Mouse (Mus musculus) layer of hippocampus, adult 8-10 months (tissue): ENCODE results near the gene Bcap29. TPM values are rescaled to one million over a fixed set of nuclear protein-coding genes. Genes with fewer than 3 reads are reported as not detected.
"Not testable (repeated sequence)": the region's sequence is repeated elsewhere in the genome, so short reads cannot be mapped to it uniquely, and the experiment has no call there.

Experiments
- DNase-seq, 2 experiments: peaks; one replicate each; pipeline ENCODE4 v3.0.0; 2022; ENCODE audit warnings: low spot score in 2 of 2
- total RNA-seq, 4 experiments: library from RNA; stranded (reverse); gene quantifications; 2 replicates each; pipeline ENCODE4 v1.2.4; 2022

Bcap29 gene
- total RNA-seq, result 10 to 100 TPM; 35.8 to 49.2 (median 41.2) TPM

DNA sequence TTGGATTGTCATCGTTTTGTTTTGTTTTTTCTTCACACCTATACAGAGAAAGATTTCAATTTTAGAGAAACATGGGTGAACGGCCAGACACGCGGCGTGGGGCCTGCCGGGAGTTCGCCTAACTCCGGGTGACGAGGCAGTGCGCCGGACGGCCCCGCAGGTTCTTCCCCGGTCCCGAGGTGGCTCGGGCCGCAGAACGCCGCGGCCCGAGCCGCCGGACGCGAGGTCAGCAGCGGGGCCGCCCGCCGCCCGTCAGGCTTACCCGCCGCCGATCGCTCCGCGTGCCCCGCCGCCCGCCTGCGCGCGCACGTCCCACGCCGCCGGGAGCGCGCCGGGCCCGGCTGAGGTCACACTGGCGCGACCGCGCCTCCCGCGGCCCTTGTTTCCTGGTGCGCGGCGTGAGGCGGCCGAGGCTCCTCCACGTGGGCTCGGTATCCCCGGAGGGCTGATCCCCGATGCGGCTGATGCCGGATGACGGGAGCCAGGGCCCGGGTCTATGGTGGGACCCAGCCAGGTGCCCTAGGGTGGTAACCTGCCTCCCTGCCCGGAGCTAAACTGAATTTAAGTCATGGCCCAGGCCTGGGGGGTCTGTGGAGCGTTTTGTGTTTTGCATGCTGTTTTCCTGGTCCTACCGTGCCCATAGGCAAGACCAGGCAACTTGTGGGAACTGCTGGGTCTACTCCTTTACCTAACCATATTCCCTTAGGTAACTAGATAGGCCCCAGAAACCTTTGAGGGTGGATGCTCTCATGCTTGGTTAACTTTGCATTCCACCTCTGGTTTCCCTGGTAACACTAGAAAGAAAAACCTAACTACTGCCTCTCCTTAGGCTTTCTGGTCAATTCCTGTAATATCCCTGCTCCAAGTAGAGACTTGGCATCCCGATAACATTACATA is at the start of gene Bcap29:
Gene Bcap29 (minus strand): TSS at position 316 of the 897 bp plus-strand sequence.
- DNase-seq, result peak in 1 of 2 experiments; percentile 27

DNA sequence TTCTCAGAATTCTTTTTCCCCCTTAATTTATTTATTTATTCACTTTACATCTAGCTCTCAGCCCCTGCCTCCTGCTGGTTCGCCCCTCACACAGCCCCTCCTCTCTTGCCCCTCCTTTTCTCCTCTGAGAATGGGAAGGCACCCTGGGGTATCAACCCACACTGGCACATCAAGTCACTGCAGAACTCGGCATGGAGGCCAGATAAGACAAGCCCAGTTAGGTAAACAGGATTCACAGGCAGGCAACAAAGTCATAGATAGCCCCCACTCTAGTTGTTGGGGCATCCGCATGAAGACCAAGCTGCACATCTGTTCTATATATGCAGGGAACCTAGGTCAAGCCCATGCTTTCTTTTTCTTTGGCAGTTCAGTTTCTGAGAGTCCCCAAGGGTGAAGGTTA is 32.7 kb upstream of the Bcap29 start:
- no peak for DNase-seq

DNA sequence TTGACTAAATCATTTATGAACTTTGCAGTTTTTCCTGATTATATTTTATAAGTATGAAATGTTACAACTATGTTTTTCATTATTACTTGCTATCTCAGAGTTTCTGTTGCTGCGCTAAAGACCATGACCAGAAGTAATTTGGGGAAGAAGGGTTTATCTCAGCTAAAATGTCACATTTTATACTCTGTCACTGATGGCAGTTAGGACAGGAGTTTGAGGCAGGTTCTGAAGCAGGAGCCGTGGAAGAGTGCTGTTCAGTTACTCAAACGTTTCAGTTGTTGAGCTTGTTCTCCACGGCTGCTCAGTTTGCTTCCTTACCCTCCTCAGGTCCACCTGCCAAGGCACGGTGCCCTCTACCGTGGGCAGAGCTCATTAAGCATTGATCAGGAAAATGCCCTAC is 31.5 kb upstream of the Bcap29 start:
- DNase-seq, result no peak

DNA sequence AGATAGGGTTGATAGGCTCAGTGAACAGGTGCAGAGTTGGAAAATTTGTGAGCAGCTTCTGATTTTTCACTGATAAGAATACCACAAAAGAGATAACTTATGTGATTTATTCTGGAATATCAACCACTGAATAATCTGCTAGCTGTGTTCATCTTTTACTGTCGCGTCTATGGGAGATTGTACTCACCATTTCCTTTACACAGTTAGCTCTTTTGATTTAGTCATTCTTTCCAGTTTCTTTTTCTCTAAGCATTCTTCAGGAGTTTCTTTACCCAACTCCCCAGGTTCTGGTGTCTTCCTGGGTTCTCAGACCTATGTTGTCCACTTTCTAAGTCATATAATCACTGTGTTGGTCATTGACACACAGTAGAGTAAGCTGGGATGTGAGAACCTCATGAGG is 22.4 kb upstream of the Bcap29 start:
- no peak for DNase-seq

DNA sequence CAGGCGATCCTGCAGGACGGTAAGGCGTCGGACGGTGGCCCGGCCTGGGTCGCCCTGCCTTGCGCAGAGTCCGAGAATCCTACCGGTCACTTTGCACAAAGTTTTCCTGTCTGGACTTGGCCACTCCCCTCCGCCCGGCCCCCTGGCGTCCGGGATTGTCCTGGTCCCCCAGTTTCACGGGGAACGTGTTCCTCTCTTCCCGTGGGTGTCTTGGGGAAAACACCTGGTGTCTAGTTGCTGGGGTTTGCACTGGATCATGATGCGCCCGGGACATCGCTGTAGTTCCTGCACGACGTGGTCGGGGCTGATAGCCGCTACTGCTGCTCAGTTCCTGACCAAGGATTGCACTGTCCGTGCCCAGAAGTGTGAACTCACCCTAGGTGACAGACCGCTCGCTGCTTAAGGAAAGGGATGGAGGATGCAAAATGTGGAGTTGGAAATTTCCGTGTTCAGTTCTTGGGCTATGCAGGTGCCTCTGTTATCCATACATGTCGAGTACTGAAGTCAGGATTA is 20.6 kb upstream of the Bcap29 start:
- no peak for DNase-seq

DNA sequence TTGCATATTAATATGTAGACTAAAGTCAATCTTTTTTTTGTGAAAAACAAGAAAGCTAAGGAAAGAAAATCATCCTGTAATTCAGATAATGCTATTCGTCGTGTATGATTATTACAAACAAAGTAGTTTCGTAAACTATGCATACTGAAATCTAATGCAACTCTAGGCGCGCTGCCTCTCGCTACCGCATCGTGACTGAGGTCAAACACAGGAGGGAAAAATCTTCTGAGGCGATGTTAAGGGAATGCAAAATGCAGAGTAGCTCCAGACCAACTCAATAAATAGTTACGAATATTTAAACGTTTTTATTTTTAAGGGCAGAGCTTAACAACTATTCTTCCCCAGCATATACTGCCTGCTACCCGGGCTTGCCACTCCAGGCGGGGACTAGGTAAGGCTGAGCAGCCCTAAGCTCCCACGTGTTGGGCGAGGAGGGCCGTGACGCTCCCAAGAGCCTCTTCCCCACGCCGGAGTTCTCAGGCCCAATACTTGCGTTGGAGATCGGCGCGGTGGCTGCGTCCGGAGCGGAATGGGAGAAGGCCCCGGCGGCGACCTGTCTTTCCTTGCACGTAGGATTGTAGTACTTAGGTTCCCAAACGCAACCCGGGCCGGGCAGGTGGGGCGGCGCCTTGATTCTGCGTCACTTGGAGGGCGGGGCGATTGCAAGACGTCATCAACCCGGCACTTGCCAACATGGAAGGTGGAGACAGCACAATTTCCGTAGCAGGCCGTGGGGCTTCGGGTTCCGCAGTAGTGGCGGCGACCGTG is 19.9 kb upstream of the Bcap29 start, which contains the start of the genes Dus4l and Cog5:
Gene Dus4l (minus strand): TSS at position 630 of the 768 bp plus-strand sequence.
Gene Cog5 (plus strand): TSS at position 673 of the 768 bp plus-strand sequence.
- DNase-seq, result peak; percentile 91 to 97

DNA sequence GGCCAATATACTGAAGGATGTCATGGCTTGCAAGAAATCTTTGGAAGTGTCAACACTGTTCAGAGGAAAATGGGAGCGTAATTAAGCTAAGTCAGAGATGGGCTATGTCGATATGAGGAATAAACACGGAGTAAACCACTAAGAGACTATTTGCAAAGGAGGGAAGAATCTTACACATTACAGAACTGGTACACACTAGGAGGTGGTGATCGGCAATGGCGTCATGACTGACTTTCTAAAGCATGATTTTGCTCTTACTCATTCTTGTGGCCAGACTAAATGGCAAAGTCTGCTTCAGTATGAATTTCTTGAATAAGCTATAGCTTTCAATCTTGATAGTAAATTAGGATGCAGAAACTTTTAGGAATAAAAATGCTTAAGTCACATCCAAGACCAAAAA is 19.2 kb upstream of the Bcap29 start:
- no peak for DNase-seq

DNA sequence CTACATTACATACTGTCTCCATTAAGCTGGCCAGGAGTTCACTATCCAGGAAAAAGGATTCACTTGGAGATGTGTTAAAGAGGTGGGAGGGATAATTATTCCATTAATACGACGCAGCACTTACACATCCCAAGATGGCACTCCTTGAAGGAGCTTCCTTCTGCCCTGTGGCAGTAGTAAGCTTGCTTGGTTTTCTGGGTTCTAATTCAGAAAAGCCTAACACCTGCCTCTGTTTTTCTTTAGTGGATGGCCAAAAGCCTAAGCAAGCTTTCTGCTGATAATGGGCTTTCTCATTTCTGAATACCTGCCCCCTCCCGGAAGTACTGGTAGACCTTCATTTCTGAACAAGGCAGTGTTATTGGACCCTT is 766 bp upstream of the Bcap29 start:
- no peak for DNase-seq

DNA sequence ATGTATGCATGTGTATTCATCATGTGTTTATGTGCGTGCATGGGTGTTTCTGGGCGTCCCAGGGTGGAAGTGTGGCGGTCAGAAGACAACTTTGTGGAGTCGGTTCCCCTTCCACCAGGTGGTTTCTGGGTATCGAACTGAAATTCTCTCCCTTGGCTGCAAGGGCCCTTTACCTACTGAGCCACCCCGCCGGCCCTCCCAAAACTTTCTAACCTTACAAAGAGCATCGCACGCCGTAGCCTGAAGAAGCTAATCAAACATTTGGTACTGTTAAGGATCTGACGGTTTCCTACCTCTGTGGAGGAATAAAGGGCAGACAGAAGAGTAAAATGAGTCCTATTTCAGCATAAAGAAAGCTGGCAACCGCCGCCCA is 502 bp downstream of the Bcap29 start:
- DNase-seq, result no peak

DNA sequence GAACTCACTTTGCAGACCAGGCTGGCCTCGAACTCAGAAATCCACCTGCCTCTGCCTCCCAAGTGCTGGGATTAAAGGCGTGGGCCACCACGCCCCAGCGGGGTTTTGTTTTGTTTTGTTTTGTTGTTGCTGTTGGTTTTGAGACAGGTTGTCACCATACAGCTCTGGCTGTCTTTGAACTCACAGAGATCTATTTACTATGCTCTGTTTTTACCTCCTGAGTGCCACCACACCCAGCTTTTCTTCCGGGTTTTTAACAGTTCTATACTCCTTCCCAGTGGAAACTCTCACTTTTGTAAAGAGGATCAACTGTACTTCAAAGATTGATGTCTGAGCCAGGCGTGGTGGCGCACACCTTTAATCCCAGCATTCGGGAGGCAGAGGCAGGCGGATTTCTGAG is 6.1 kb downstream of the Bcap29 start:
- not testable (repeated sequence) for DNase-seq

DNA sequence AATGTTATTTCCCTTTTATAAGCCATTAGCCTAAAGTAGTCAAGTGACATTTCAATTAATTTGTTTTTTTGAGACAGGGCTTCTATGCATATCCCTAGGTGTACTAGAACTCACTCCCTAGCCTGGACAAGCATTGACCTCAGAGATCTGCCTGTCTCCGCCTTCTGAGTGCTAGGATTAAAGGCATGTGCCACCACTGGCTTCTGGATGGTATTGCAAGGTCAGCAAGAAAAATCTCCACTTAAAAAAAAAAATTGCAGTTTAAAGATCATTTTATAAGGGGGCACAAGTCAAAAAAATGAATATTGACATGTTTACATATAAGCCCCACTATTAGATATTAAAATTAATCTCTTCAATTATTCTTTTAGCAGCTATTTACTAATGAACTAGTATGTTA is 9.4 kb downstream of the Bcap29 start:
- no peak for DNase-seq

DNA sequence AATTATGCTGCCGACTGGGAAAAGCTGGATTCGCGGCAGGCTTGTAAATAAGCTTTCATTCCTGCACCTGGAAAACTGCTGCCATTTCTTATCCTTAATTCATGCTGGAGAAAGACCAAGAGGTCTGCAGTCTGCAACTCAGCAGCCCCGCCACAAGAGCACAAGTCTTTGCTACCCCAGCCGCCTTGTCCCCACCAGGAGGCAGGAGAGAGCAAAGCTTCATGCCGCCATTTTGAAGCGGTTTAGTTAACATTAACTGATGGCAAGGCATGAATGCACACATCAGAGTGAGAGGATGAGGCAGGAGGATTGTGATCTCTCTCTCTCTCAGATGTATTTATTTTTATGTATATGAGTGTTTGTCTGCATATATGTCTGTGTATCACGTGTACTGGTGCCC is 14.4 kb downstream of the Bcap29 start:
- DNase-seq, result no peak

DNA sequence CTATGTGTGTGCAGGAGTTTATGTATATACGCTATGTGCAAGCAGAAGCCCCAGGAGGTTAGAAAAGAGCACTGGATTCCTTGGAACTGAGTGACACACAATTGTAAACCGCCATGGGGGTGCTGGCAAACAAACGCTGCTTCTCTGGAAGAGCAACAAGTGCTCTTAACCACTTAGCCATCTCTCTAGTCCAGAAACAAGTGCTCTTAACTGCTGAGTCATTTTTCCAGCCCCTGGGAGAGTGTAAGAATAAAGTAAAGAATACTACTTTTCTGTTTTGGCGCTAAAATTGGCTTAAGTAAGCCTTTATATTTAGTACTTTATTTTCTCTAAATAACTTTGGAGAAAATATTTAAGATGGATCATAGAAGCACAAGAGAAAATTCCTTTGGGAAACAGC is 21.1 kb downstream of the Bcap29 start:
- DNase-seq, result no peak

DNA sequence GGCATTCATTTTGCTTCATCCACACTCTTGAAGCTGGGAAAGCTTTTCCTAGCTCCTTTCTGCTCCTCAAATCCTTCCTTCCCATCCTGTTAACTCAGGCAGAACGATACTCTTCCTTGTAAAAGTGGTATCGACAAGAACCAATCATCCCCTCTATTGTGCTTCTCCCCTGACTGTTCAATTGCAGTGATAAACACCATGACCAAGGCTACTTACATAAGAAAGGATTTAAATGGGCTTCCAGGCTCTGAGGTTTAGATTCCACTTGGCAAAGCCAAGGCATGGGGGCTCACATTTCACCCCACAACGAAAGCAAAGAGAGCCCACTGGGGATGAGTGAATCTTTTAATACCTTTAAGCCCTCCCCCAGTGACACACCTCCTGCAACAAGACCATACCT is 26.3 kb downstream of the Bcap29 start:
- DNase-seq, result no peak

DNA sequence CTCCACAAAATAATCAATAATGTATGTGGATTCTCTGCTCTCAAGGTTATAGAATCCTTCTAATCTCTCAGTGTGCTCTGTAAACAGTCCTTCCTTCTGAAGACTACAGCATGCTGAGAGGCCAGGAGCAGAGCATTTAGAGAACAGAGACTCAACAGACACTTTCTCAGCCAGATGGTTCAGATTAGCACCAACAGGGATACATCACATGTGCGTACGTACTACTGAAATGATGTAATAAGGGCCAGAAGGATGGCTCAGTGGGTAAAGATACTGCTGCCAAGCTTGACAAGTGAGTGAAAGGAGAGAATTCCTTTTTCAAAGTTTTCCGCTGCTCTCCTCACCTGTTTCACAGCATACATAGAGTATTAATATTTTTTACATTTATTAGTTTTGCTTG is 29.6 kb downstream of the Bcap29 start:
- no peak for DNase-seq

DNA sequence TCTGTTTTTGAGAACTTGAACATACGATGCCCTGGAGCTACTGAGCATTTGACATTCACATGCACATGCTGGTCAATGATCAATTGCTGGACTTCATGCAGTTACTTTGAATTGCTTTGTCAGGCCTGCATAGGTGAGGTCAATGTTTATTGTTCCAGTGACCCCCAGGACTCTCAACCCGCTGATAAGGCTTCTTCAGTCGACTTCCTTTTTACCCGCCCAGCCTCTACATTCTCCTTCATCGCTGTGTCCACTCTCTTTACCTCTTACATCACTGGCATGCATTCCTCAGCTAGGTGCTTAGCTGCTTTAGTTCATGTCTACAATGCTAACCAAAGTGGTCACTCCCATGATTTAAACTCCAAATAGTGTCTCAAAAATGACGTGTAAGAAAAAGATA is 30.9 kb downstream of the Bcap29 start:
- no peak for DNase-seq

DNA sequence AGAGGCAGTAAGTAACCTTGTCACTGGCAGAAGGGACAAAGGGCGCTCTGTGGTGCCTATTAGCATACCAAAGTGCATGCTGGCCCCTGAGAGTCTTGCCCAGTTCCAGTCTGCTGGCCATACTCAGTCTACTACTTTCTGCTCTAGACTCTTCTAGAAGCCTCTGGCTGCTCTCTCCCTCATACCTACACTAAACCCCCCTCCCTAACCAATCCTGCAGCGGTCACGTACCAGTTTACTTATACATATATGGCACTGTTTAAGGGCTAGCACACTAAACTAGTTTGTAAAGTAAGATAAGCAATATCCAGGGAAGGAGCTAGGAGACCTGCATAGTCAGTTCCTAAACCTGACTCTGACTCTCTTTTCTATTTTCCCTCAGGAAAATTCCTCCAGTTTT is 40.2 kb downstream of the Bcap29 start:
- no peak for DNase-seq

DNA sequence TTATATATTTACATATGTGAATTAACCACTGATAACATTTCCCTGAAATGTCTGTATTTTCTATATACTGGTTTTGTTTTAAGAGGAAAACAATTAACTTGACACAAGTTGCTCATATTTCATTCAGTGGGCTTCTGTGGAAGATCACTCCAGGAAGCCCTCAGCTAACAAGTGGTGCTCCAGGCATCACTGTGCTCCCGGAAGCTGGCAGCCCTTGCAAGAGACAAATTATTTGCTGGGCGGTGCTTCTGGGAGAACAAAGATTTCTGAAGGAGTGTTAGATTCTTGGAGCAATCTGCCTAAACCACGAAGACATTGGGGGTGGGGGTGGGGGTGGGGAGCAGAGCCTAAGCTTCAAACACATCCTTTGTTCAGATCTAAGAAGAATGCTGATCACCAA is 42.4 kb downstream of the Bcap29 start:
- no peak for DNase-seq

DNA sequence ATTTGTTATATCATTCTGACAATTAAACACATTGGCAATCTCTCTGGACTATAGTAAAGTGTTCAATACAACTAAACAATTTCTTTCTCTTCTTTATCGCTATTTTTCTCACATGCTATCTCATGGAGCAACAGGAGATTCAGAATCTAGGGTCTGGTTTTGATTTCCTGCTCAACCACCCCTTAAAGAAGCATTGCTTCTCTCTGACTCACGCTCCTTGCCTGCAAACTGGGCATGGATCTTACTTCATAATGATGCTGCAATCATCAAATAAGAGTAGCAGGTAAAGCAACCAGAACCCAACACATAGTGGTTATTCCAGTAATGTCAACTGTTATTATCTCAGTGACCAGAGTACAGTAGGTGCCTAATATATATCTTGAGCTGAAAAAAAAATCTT is 50.7 kb downstream of the Bcap29 start:
- no peak for DNase-seq

DNA sequence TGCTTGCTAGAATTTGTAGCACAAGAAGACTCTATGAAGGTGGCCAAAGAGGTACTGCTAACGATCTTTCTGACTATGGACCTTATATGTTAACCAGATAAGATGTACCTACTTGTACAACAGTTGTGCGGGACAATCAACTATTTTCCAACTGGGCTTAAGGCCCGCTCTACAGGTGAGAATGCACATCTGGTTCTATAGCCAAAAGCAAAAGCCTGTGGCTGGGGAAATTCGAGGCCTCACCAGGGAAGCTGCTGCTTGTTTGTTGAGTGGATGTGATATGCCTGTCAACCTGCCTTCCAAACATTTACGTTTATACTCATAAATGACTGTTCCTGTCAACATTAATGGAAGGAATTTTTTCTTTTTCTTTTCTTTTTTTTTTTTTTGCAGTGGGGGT is 52.4 kb downstream of the Bcap29 start:
- no peak for DNase-seq

DNA sequence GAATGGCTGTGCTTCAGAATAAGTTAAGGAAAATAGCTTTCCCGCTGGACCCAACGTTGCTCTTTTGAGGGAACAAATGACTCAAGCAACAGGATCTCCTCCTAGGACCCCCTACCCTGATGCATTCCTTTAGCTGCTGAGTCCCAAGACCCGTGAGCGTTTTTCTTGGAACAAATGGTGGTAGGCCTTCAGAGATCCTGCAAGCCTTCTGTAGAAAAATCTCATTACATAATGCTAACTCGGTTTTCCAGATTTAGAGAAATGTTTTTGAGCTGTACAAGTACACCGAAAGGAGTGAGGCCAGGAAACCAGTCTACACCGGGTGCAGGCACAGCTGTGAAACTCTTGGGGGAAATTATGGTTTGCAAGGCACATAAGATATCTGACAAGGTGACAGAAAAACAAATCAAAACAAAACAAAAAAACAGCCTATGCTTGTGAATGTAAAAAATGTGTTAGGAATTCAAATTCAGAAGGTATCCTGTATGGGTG is 53.1 kb downstream of the Bcap29 start:
- peak in 1 of 2 experiments; percentile 42 for DNase-seq

DNA sequence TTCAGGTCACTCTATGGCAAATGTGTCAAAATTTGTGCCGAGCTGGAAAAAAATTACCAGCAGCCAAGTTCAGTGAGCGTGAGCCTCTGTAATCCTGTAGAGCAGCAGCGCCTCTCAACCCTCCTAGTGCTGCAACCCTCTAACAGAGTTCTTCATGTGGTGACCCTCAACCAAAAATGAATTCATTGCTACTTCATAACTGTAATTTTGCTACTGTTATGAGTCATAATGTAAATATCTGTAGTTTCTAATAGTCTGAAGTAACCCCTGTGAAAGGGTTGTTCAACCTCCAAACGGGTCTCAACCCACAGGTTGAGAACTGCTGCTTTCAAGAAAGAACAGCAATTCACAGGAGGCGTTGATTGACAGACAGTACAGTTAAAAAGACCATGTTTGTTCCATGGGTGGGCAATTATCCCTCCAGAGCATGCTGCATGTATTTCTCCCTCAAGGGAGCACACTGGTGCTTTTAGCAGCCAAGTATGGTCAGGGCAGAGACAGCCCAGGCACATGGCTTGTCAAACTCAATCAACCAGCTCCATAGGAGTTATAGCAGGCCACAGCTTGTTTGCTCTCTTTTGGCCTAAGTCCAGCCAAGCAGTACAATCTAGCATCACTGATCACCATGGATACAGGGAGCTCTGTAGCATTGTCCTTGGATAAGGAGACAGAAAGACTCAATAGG is 53.7 kb downstream of the Bcap29 start:
- DNase-seq, result no peak
